Comparison of ENCODE assay signal across 27 mouse cellular contexts in genomic region chr19:45691001-45691535, GRCm38 (mm10). TPM values are rescaled to one million over a fixed set of nuclear protein-coding genes. Genes with fewer than 3 reads are reported as not detected.
DNase-seq lines count a peak whose midpoint lies in the region; ATAC-seq and TF ChIP-seq lines count a peak whose summit lies in the region.
"Had no signal": no experiment of that assay in that cellular context is flagged by ENCODE, and none has a peak within 500 bp of the region (broad histone marks: within the 10 kb centered on the region; RNA-seq: fewer than 3 reads in every experiment).

No protein-coding gene starts in this region.

- no peak overlapping the region for H3K4me3 ChIP-seq in kidney, embryonic 15.5 days (replicated peaks)
- no peak overlapping the region for H3K4me3 ChIP-seq in midbrain, embryonic 14.5 days (replicated peaks; ENCODE audit: low read depth, low read length)
- H3K4me3 ChIP-seq in midbrain, postnatal 0 days (ENCODE audit: low read depth, low read length), result no peak overlapping the region
- H3K4me3 ChIP-seq in neural tube, embryonic 11.5 days (ENCODE audit: low read depth, low read length), result no peak overlapping the region
- H3K4me3 ChIP-seq in thymus, adult 2 months (ENCODE audit: control insufficient read depth, insufficient read depth, low read length), result no peak overlapping the region
- H3K4me3 ChIP-seq: liver, embryonic 12.5 days; megakaryocyte, embryonic 14.5 days; stomach, embryonic 15.5 days had no signal

- H3K4me1 ChIP-seq in kidney, embryonic 15.5 days, result peaks cover 23% of the 10 kb centered on the region
- H3K4me1 ChIP-seq in midbrain, embryonic 14.5 days (ENCODE audit: control insufficient read depth, insufficient read depth, low read length), result no peaks in the 10 kb centered on the region; the same call in 1 of the 2 replicates
- H3K4me1 ChIP-seq in midbrain, postnatal 0 days (ENCODE audit: insufficient read depth, low read length), result no peaks in the 10 kb centered on the region
- H3K4me1 ChIP-seq in neural tube, embryonic 11.5 days (ENCODE audit: control insufficient read depth, insufficient read depth, low read length), result no peaks in the 10 kb centered on the region
- no peaks in the 10 kb centered on the region for H3K4me1 ChIP-seq in thymus, adult 2 months (replicated peaks; ENCODE audit: control insufficient read depth, insufficient read depth, low read length)
- H3K4me1 ChIP-seq: liver, embryonic 12.5 days; megakaryocyte, embryonic 14.5 days had no signal

- no peak overlapping the region for H3K4me2 ChIP-seq in kidney, embryonic 15.5 days
- no peak overlapping the region for H3K4me2 ChIP-seq in midbrain, embryonic 14.5 days (ENCODE audit: low read length)
- H3K4me2 ChIP-seq in midbrain, postnatal 0 days (ENCODE audit: low read depth, low read length, poor library complexity, severe bottlenecking), result no peak overlapping the region
- H3K4me2 ChIP-seq in neural tube, embryonic 11.5 days (ENCODE audit: low read depth), result no peak overlapping the region
- H3K4me2 ChIP-seq: liver, embryonic 12.5 days; stomach, embryonic 15.5 days had no signal

- no peaks in the 10 kb centered on the region for H3K27me3 ChIP-seq in kidney, embryonic 15.5 days
- H3K27me3 ChIP-seq in midbrain, embryonic 14.5 days (ENCODE audit: control insufficient read depth, insufficient read depth, low read length), result peaks cover 9% of the 10 kb centered on the region
- peaks cover 9% of the 10 kb centered on the region for H3K27me3 ChIP-seq in midbrain, postnatal 0 days (ENCODE audit: insufficient read depth, low read length)
- no peaks in the 10 kb centered on the region for H3K27me3 ChIP-seq in neural tube, embryonic 11.5 days (ENCODE audit: control insufficient read depth, insufficient read depth, low read length)
- H3K27me3 ChIP-seq in thymus, adult 2 months (ENCODE audit: control insufficient read depth, insufficient read depth, low read length), result no peaks in the 10 kb centered on the region
- H3K27me3 ChIP-seq: stomach, embryonic 15.5 days had no signal

- WGBS in kidney, embryonic 15.5 days, result 47% methylated on average over 8 of the region's 8 CpGs
- WGBS in midbrain, embryonic 14.5 days, result 48% methylated on average over 8 of the region's 8 CpGs
- WGBS in midbrain, postnatal 0 days, result 53% methylated on average over 8 of the region's 8 CpGs
- WGBS in neural tube, embryonic 11.5 days, result 44% methylated on average over 8 of the region's 8 CpGs
- WGBS in thymus, adult 2 months, result 93% methylated on average over 8 of the region's 8 CpGs

- H3K9me3 ChIP-seq in kidney, embryonic 15.5 days (replicated peaks), result no peaks in the 10 kb centered on the region
- H3K9me3 ChIP-seq in midbrain, embryonic 14.5 days (ENCODE audit: control insufficient read depth, low read length), result no peaks in the 10 kb centered on the region
- no peaks in the 10 kb centered on the region for H3K9me3 ChIP-seq in midbrain, postnatal 0 days (ENCODE audit: low read length)
- no peaks in the 10 kb centered on the region for H3K9me3 ChIP-seq in neural tube, embryonic 11.5 days (ENCODE audit: control insufficient read depth, low read length)
- H3K9me3 ChIP-seq: liver, embryonic 12.5 days; stomach, embryonic 15.5 days had no signal

- ATAC-seq in kidney, embryonic 15.5 days (replicated peaks; ENCODE audit: low FRiP score), result 0 out of 2 replicates have a peak, but pooled peaks have one; percentile 22
- no peak for ATAC-seq in midbrain, embryonic 14.5 days (ENCODE audit: low FRiP score, low TSS enrichment)
- no peak for ATAC-seq in midbrain, postnatal 0 days (ENCODE audit: low FRiP score)
- no peak for ATAC-seq in neural tube, embryonic 11.5 days (ENCODE audit: insufficient read depth, low FRiP score, low TSS enrichment)
- ATAC-seq: hindbrain, embryonic 16.5 days; intestine, embryonic 16.5 days; liver, embryonic 12.5 days had no signal

- TF ChIP-seq POLR2A in thymus, adult 2 months (IDR thresholded peaks at IDR 0.05; ENCODE audit: control insufficient read depth, extremely low read depth, insufficient read depth, low read length, poor library complexity), result no peak

- no peak overlapping the region for H3K27ac ChIP-seq in kidney, embryonic 15.5 days
- H3K27ac ChIP-seq in midbrain, embryonic 14.5 days (replicated peaks; ENCODE audit: low read depth, low read length), result no peak overlapping the region
- no peak overlapping the region for H3K27ac ChIP-seq in midbrain, postnatal 0 days (ENCODE audit: low read depth, low read length)
- H3K27ac ChIP-seq in neural tube, embryonic 11.5 days (ENCODE audit: low read depth, low read length), result no peak overlapping the region
- H3K27ac ChIP-seq in thymus, adult 2 months (ENCODE audit: control insufficient read depth, insufficient read depth, low read length), result no peak overlapping the region
- H3K27ac ChIP-seq: liver, embryonic 12.5 days; stomach, embryonic 15.5 days had no signal

- no peak overlapping the region; the same call in 1 of the 2 replicates for H3K9ac ChIP-seq in kidney, embryonic 15.5 days
- H3K9ac ChIP-seq in midbrain, embryonic 14.5 days (replicated peaks; ENCODE audit: low read length), result no peak overlapping the region
- no peak overlapping the region for H3K9ac ChIP-seq in midbrain, postnatal 0 days (replicated peaks; ENCODE audit: low read length, poor library complexity, severe bottlenecking)
- no peak overlapping the region for H3K9ac ChIP-seq in neural tube, embryonic 11.5 days (ENCODE audit: low read length)
- H3K9ac ChIP-seq: liver, embryonic 12.5 days; stomach, embryonic 15.5 days had no signal

- H3K36me3 ChIP-seq in kidney, embryonic 15.5 days, result no peaks in the 10 kb centered on the region
- H3K36me3 ChIP-seq in midbrain, embryonic 14.5 days (ENCODE audit: control insufficient read depth, insufficient read depth, low read length), result no peaks in the 10 kb centered on the region
- H3K36me3 ChIP-seq in midbrain, postnatal 0 days (ENCODE audit: insufficient read depth, low read length), result no peaks in the 10 kb centered on the region
- no peaks in the 10 kb centered on the region for H3K36me3 ChIP-seq in neural tube, embryonic 11.5 days (ENCODE audit: control insufficient read depth, insufficient read depth, low read length)
- H3K36me3 ChIP-seq in thymus, adult 2 months (ENCODE audit: control insufficient read depth, insufficient read depth, low read length), result no peaks in the 10 kb centered on the region
- H3K36me3 ChIP-seq: liver, embryonic 12.5 days; stomach, embryonic 15.5 days had no signal

- no peak for DNase-seq in kidney, postnatal 36 days
- peak; percentile 12 for DNase-seq in midbrain, embryonic 14.5 days
- DNase-seq in midbrain, postnatal 0 days (ENCODE audit: low spot score), result no peak
- DNase-seq in embryo, embryonic 9.5 days (ENCODE audit: extremely low spot score), result peak; percentile 23
- peak; percentile 17 for DNase-seq in neural tube, embryonic 11.5 days (ENCODE audit: low spot score)
- DNase-seq in thymus, adult 2 months, result no peak
- no peak for DNase-seq in urinary bladder, postnatal 14 days (ENCODE audit: low spot score)
- DNase-seq: adrenal gland, adult 8-10 months; B cell, adult 2 months; cerebellum, adult 9-11 months; gastrocnemius, postnatal 25 days; left cerebral cortex, postnatal 4 days; lung, adult 2 months; right cerebral cortex, postnatal 14 days; thymus, adult 18-20 months had no signal

- TF ChIP-seq CTCF in midbrain, postnatal 0 days (IDR thresholded peaks at IDR 0.05), result no peak
- no peak for TF ChIP-seq CTCF in thymus, adult 2 months (IDR thresholded peaks at IDR 0.05; ENCODE audit: borderline replicate concordance, control insufficient read depth, extremely low read depth, insufficient read depth, low read length, poor library complexity)

RNA-seq across cellular contexts. Expression of gene Fbxw4, which starts 31.0 kb away (rescaled TPM):
- polyA plus RNA-seq in kidney, embryonic 15.5 days (2015; fragmentation: Nextera tagmentation; extraction: Ambion mirVana), result 6.3 and 6.7 TPM in 2 replicates
- polyA plus RNA-seq in midbrain, embryonic 14.5 days (2014; fragmentation: Nextera tagmentation; extraction: Ambion mirVana), result 5.6 and 8.1 TPM in 2 replicates
- 30.9 and 41.8 TPM in 2 replicates for total RNA-seq in midbrain, postnatal 0 days (2014; rRNA removed)
- 5.6 and 6.0 TPM in 2 replicates for polyA plus RNA-seq in midbrain, postnatal 0 days (2015; fragmentation: Nextera tagmentation; extraction: Ambion mirVana)
- polyA plus RNA-seq in neural tube, embryonic 11.5 days (2014; fragmentation: Nextera tagmentation; extraction: Ambion mirVana), result 4.4 and 5.0 TPM in 2 replicates
- 135 and 145 TPM in 2 replicates for polyA plus RNA-seq in thymus, adult 2 months (2012; rRNA removed)

RNA-seq across cellular contexts. Expression of gene Fgf8, which starts 51.6 kb away (rescaled TPM):
- 17.8 and 20.3 TPM in 2 replicates for polyA plus RNA-seq in kidney, embryonic 15.5 days (2015; fragmentation: Nextera tagmentation; extraction: Ambion mirVana)
- 0.18 and 0.54 TPM in 2 replicates for polyA plus RNA-seq in midbrain, embryonic 14.5 days (2014; fragmentation: Nextera tagmentation; extraction: Ambion mirVana)
- total RNA-seq in midbrain, postnatal 0 days (2014; rRNA removed), result 1.3 TPM in 1 of 2 replicates, not detected in the other
- not detected in 2 replicates for polyA plus RNA-seq in midbrain, postnatal 0 days (2015; fragmentation: Nextera tagmentation; extraction: Ambion mirVana)
- 0.23 and 0.72 TPM in 2 replicates for polyA plus RNA-seq in neural tube, embryonic 11.5 days (2014; fragmentation: Nextera tagmentation; extraction: Ambion mirVana)
- 0.26 and 0.33 TPM in 2 replicates for polyA plus RNA-seq in thymus, adult 2 months (2012; rRNA removed)
- total RNA-seq: adrenal gland, adult 8-10 months; gastrocnemius, postnatal 25 days; heart, adult 8-10 months; hematopoietic stem cell, adult 5-6 weeks; layer of hippocampus, adult 8-10 months; left cerebral cortex, postnatal 4 days; neutrophil, adult 5-6 weeks had no signal
- polyA plus RNA-seq: cortical plate, adult 2 months; liver, embryonic 12.5 days; lung, adult 2 months; stomach, embryonic 15.5 days; urinary bladder, adult 2 months had no signal

RNA-seq across cellular contexts. Expression of gene Npm3, which starts 58.3 kb away (rescaled TPM):
- 20.8 and 28.5 TPM in 2 replicates for polyA plus RNA-seq in kidney, embryonic 15.5 days (2015; fragmentation: Nextera tagmentation; extraction: Ambion mirVana)
- 7.6 and 26.4 TPM in 2 replicates for polyA plus RNA-seq in midbrain, embryonic 14.5 days (2014; fragmentation: Nextera tagmentation; extraction: Ambion mirVana)
- 26.1 and 40.2 TPM in 2 replicates for total RNA-seq in midbrain, postnatal 0 days (2014; rRNA removed)
- polyA plus RNA-seq in midbrain, postnatal 0 days (2015; fragmentation: Nextera tagmentation; extraction: Ambion mirVana), result 5.6 and 6.5 TPM in 2 replicates
- 10.1 and 10.5 TPM in 2 replicates for polyA plus RNA-seq in neural tube, embryonic 11.5 days (2014; fragmentation: Nextera tagmentation; extraction: Ambion mirVana)
- polyA plus RNA-seq in thymus, adult 2 months (2012; rRNA removed), result 146 and 167 TPM in 2 replicates

Comparison
In these comparisons a context has a peak if more than half of its experiments do, and no peak if none do; other contexts are left out.
1. DNase-seq: peak in midbrain, embryonic 14.5 days (single experiment), embryo, embryonic 9.5 days (single experiment) and neural tube, embryonic 11.5 days (single experiment); none in kidney, postnatal 36 days (0 of 2), midbrain, postnatal 0 days (single experiment), thymus, adult 2 months (single experiment) and urinary bladder, postnatal 14 days (single experiment).
2. RNA of gene Fbxw4, which starts 31.0 kb away (polyA plus RNA-seq): 135 to 145 TPM in thymus, adult 2 months; 5.6 to 8.1 TPM in midbrain, embryonic 14.5 days, 6.3 to 6.7 TPM in kidney, embryonic 15.5 days, 5.6 to 6.0 TPM in midbrain, postnatal 0 days and 4.4 to 5.0 TPM in neural tube, embryonic 11.5 days; every median in the first group is over 10 times any median in the second.
3. RNA of gene Fgf8, which starts 51.6 kb away (polyA plus RNA-seq): 17.8 to 20.3 TPM in kidney, embryonic 15.5 days; 0.26 to 0.33 TPM in thymus, adult 2 months, 0.23 to 0.72 TPM in neural tube, embryonic 11.5 days, 0.18 to 0.54 TPM in midbrain, embryonic 14.5 days and not detected in midbrain, postnatal 0 days; every median in the first group is over 10 times any median in the second.